Mouse (Mus musculus) lung, adult 2 months (tissue): Measurements from ENCODE around the gene 2610301B20Rik.

Source experiments
- CTCF ChIP-seq: fragments of 200-500 bp; IDR thresholded peaks from 2 replicates; pipeline ENCODE4 v1.5.1; 2011; ENCODE audit warnings: mild to moderate bottlenecking, low read length, control low read depth; ENCODE audit not compliant: insufficient read depth
- POLR2A ChIP-seq: fragments of 200-500 bp; IDR thresholded peaks from 2 replicates; pipeline ENCODE4 v1.6.1; 2011; ENCODE audit warnings: low read depth, mild to moderate bottlenecking, control low read depth, low read length, borderline replicate concordance; ENCODE audit errors: extremely low read depth

DNA sequence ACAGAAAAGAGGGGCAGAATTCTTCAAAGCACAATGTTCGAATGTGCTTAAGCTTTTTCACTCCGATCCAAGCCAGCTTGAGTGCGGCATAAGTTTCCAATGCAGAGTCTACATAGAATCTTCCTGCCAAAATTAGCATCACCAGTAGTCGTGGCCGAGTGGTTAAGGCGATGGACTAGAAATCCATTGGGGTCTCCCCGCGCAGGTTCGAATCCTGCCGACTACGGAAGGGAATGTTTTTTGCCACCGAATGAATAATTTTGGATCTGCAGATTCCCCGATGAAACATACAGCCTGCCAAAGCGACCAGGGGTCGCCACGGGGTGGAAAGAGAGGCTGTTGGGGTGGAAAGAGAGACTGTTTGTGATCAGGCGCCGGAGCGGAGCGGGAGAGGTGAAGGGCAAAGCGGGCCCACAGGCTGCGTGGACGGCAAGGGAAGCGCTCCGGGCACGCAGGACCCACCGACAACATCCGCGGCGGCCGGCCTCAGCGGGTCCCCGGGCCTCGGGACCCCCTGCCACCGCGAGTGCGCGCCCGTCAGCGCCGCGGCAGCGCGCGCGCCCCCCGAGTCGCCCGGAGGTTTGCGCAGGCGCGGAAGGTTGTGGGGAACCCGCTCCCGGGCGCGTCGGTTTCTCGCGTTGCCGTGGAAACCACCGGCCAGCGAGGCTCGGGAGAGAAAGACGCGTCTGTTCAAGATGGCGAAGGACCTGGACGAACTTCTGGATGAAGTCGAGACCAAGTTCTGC lies at the start of gene 2610301B20Rik:
- TF ChIP-seq POLR2A = peak; percentile 51; the same call in 1 of the 2 replicates
- TF ChIP-seq CTCF = no peak
